Mouse (Mus musculus) neural tube, embryonic 14.5 days (tissue): ENCODE results near the gene Tmem119. TPM values are rescaled to one million over a fixed set of nuclear protein-coding genes. Genes with fewer than 3 reads are reported as not detected.
A peak's percentile ranks its signal among the peaks of the same experiment; 100 is the strongest.
"Not testable (repeated sequence)": the region's sequence is repeated elsewhere in the genome, so short reads cannot be mapped to it uniquely, and the experiment has no call there.

Experiments used
- ATAC-seq: fragments of 200-750 bp; cut with Nextera tagmentation; 2 replicates; pipeline ENCODE4 v1.8.0; 2017; ENCODE audit warnings: low read depth, mild to moderate bottlenecking, moderate TSS enrichment, moderate library complexity
- H3K27ac ChIP-seq: fragments of 300-500 bp; sonication (generic); 2 replicates; pipeline ENCODE4 v1.5.1; 2014; ENCODE audit warnings: low read depth, mild to moderate bottlenecking, control low read depth, low read length, moderate library complexity, mixed read lengths
- H3K27me3 ChIP-seq: fragments of 300-500 bp; sonication (generic); 2 replicates; pipeline ENCODE4 v1.6.1; 2014; ENCODE audit warnings: low read length; ENCODE audit not compliant: control insufficient read depth, insufficient read depth
- H3K36me3 ChIP-seq: fragments of 300-500 bp; sonication (generic); 2 replicates; pipeline ENCODE4 v1.6.1; 2014; ENCODE audit warnings: low read length, mixed read lengths; ENCODE audit not compliant: control insufficient read depth, insufficient read depth
- H3K4me1 ChIP-seq: fragments of 300-500 bp; sonication (generic); 2 replicates; pipeline ENCODE4 v1.6.1; 2014; ENCODE audit warnings: low read length; ENCODE audit not compliant: control insufficient read depth, insufficient read depth
- H3K4me2 ChIP-seq: fragments of 300-500 bp; sonication (generic); 2 replicates; pipeline ENCODE4 v1.6.1; 2014; ENCODE audit warnings: mild to moderate bottlenecking, low read depth, low read length, control low read depth
- H3K4me3 ChIP-seq: fragments of 300-500 bp; sonication (generic); 2 replicates; pipeline ENCODE4 v1.5.1; 2014; ENCODE audit warnings: low read depth, low read length, control low read depth, mixed read lengths
- H3K9ac ChIP-seq: fragments of 300-500 bp; sonication (generic); replicated peaks from 2 replicates; pipeline ENCODE4 v1.6.1; 2014; ENCODE audit warnings: low read depth, mild to moderate bottlenecking, control low read depth, low read length, mixed read lengths
- H3K9me3 ChIP-seq: fragments of 300-500 bp; sonication (generic); 2 replicates; pipeline ENCODE4 v1.6.1; 2016; ENCODE audit warnings: low read length; ENCODE audit not compliant: control insufficient read depth
- WGBS: fragments of 180-500 bp; shearing (Covaris S2); extraction: QIAGEN DNeasy Blood & Tissue Kit; methylation state at CpG from one replicate; pipeline ENCODE4 v1.1.7; 2014; 5-methylcytosine and 5-hydroxymethylcytosine counted together
- polyA plus RNA-seq: library from polyadenylated mRNA; unstranded; fragments of >200 nt; fragmentation: Nextera tagmentation; extraction: Ambion mirVana; gene quantifications from 2 replicates; pipeline ENCODE4 v1.2.1, GENCODE M21; 2014

The Tmem119 gene
- polyA plus RNA-seq, 1 experiment from 2014 or later, result 0.99 TPM

GRCm38 (mm10) chr5:113812638-113813037 lies 12.3 kb upstream of the Tmem119 start:
- Histone ChIP-seq H3K9ac (no peak overlapping the region), H3K4me3 (no peak overlapping the region), H3K9me3 (no peaks in the 10 kb centered on the region), H3K27me3 (no peaks in the 10 kb centered on the region), H3K27ac (no peak overlapping the region), H3K4me2 (no peak overlapping the region), H3K36me3 (no peaks in the 10 kb centered on the region), H3K4me1 (no peaks in the 10 kb centered on the region)
- ATAC-seq, result no peak
- 90% methylated on average over 2 of the region's 2 CpGs for WGBS

DNA sequence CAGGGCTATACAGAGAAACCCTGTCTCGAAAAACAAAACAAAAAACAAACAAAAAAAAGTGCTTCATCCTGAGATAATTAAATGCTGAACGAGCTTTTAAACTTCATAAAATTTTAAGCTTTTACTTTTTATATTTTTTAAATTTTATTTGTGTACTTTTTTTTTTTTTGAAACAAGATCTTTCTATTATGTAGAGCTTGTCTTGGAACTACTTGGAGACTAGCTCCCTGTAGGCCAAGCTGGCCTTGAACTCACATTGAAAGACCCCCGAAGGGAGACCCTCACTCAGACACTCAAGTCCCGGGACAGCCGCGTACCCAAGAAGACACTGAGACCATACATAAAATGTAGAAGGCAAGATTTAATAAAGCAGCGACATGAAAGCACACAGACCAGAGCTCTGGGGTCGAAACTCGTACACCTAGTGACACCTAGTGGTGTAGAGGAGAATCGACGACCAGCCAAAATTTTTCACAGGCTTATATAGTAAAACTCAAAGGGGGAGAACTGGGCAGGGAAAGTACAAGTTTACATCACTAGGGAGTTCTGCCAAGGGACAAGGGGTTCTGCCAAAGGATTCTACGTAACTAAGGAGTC lies 11.6 kb upstream of the Tmem119 start:
- ATAC-seq, H3K36me3 ChIP-seq, H3K9me3 ChIP-seq, H3K4me3 ChIP-seq, H3K4me2 ChIP-seq, H3K4me1 ChIP-seq, H3K27me3 ChIP-seq, H3K27ac ChIP-seq, H3K9ac ChIP-seq: not testable (repeated sequence)
- WGBS, result 25% methylated on average over 11 of the region's 12 CpGs

- H3K36me3 ChIP-seq, result no peaks in the 10 kb centered on the region
- whole genome bisulfite sequencing, result 94% methylated on average over 4 of the region's 4 CpGs
- H3K27me3 ChIP-seq, result no peaks in the 10 kb centered on the region
- H3K4me1 ChIP-seq, result no peaks in the 10 kb centered on the region
- no peak overlapping the region for H3K4me2 ChIP-seq
- no peaks in the 10 kb centered on the region for H3K9me3 ChIP-seq
- no peak for ATAC-seq
- no peak overlapping the region for H3K27ac ChIP-seq
- no peak overlapping the region for H3K9ac ChIP-seq
- no peak overlapping the region for H3K4me3 ChIP-seq
These were observed 9.8 kb upstream of the Tmem119 start for GRCm38 (mm10) chr5:113810111-113810510.

DNA sequence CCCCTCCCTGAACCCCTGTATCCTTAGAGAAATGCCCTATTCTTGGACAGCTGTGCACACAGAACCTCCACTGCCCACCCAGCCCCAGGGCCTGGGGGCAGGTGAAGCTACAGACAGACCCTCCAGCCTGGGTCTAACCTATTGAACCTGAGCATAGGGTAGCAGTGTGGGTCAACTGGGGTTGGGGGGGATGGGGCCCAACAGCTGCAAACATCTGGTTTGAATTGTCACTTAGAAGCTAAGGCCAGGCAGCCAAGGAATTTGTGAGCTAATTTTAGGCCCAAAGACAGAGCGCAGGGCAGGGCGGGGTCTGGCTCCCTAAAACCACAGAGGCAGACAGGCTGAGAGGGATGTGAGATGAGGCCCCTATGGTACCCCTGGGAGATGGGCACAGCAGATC lies 7.9 kb upstream of the Tmem119 start:
- Histone ChIP-seq H3K9me3 (no peaks in the 10 kb centered on the region), H3K4me2 (no peak overlapping the region), H3K9ac (no peak overlapping the region), H3K27me3 (no peaks in the 10 kb centered on the region), H3K4me3 (no peak overlapping the region), H3K4me1 (no peaks in the 10 kb centered on the region), H3K27ac (no peak overlapping the region), H3K36me3 (no peaks in the 10 kb centered on the region)
- no peak for ATAC-seq
- 76% methylated on average over 2 of the region's 2 CpGs for WGBS

DNA sequence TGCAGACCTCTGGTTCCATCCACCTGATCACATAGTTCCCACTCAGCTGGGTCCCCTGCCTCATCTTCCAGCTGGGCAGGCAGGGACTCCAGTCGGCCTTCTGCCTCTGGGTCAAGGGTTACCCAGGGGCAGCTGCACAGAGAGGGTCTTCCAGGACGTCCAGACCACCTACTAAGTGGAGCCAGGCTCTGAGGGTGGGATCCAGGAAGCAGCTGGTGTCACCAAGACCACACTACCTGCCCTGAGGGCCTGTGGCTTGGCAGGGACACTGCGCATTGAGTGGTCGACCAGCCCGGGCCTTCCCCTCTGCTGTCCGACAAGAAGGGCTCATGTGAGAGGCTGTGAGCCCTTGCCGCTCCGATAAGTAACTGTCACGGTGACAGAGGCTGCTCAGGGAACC lies 7.4 kb upstream of the Tmem119 start:
- no peaks in the 10 kb centered on the region for H3K4me1 ChIP-seq
- H3K27ac ChIP-seq, result no peak overlapping the region
- H3K4me2 ChIP-seq, result no peak overlapping the region
- no peak for ATAC-seq
- H3K4me3 ChIP-seq, result no peak overlapping the region
- H3K9ac ChIP-seq, result no peak overlapping the region
- H3K36me3 ChIP-seq, result no peaks in the 10 kb centered on the region
- no peaks in the 10 kb centered on the region for H3K27me3 ChIP-seq
- H3K9me3 ChIP-seq, result no peaks in the 10 kb centered on the region
- WGBS, result 75% methylated on average over 9 of the region's 9 CpGs

DNA sequence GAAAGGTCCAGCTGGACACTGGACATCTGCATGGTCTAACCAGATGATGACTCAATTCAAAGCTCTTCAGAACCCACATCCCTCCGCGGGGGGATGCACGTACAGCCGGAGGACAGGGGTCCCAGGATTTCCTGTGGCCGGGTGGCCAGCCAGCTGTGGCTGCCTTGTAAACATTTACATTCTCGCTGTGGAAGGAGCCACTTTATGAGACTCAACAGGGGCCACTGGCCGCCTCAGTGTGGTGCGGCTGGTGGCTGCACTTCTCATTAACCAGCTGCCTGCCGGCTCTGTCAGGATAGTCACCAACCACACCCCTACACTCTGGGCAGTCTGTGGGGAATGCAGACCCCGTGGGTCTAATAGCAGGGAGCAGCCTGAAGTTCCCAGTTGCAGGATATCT lies 6.1 kb upstream of the Tmem119 start:
- no peak for ATAC-seq
- Histone ChIP-seq H3K4me3 (no peak overlapping the region), H3K27ac (no peak overlapping the region), H3K4me1 (no peaks in the 10 kb centered on the region), H3K9ac (no peak overlapping the region), H3K36me3 (no peaks in the 10 kb centered on the region), H3K27me3 (no peaks in the 10 kb centered on the region), H3K9me3 (no peaks in the 10 kb centered on the region), H3K4me2 (no peak overlapping the region)
- WGBS, result 30% methylated on average over 10 of the region's 10 CpGs

DNA sequence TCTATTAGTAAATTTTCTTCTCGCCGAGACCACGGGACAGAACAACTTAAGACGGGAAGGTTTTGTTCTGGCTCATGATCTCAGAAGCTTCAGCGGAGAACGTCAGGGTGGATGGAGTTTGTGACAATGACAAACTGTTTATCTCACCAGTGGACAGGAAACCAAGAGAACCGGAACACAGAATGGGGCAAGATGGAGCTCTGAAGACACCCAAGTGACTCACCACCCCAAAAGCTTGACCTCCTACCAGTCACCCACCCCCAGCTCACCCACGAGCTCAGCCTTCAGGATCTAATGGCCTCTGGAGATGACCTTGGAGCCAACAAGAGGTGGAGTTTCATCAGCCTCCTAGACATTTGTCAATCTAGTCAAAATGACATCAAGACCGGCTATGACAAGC lies 5.0 kb upstream of the Tmem119 start:
- ATAC-seq, result no peak
- H3K27ac ChIP-seq, result no peak overlapping the region
- no peaks in the 10 kb centered on the region for H3K36me3 ChIP-seq
- no peak overlapping the region for H3K9ac ChIP-seq
- no peaks in the 10 kb centered on the region for H3K27me3 ChIP-seq
- no peak overlapping the region for H3K4me2 ChIP-seq
- H3K4me1 ChIP-seq, result no peaks in the 10 kb centered on the region
- no peaks in the 10 kb centered on the region for H3K9me3 ChIP-seq
- WGBS, result 89% methylated on average over 9 of the region's 9 CpGs
- H3K4me3 ChIP-seq, result no peak overlapping the region

DNA sequence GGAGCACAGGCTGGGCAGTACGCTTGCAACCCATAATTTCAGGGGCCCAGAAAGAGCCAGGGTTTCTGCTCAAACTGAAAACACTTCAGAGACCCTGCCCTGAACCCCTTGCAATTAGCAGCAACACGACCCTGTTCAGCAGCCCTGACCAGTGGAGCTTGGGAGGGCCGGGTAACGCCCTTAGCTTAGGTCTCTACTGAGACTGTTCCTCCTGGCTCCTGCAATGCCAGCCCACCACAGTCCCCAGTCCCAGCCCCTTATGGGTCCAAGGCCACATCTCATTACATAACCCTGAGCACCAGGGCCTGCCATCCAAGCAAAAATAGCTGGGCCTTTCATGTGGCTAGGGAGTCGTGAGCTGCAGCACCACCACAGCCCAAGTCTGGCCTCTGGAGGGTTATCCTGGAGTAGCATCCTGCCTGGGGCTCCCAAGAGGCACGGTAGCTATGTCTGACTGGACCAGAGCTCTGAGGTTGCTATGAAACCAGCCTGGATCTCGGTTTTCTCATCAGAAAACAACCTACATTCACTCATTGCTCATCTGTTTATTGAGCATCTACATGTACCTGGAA lies 4.2 kb upstream of the Tmem119 start:
- H3K9me3 ChIP-seq, result no peaks in the 10 kb centered on the region
- ATAC-seq, result no peak
- H3K27ac ChIP-seq, result no peak overlapping the region
- no peak overlapping the region for H3K9ac ChIP-seq
- H3K27me3 ChIP-seq, result no peaks in the 10 kb centered on the region
- no peaks in the 10 kb centered on the region for H3K36me3 ChIP-seq
- 69% methylated on average over 7 of the region's 7 CpGs for WGBS
- no peak overlapping the region for H3K4me2 ChIP-seq
- no peaks in the 10 kb centered on the region for H3K4me1 ChIP-seq
- no peak overlapping the region for H3K4me3 ChIP-seq

GRCm38 (mm10) chr5:113799691-113800090 lies 625 bp downstream of the Tmem119 start:
- Histone ChIP-seq H3K4me2 (0 out of 2 replicates have a peak overlapping the region, but pooled peaks have one; percentile 6), H3K9me3 (no peaks in the 10 kb centered on the region), H3K27ac (peak overlapping the region; percentile 57; the same call in 1 of the 2 replicates), H3K36me3 (no peaks in the 10 kb centered on the region), H3K4me1 (peaks cover 5% of the 10 kb centered on the region), H3K4me3 (no peak overlapping the region), H3K27me3 (no peaks in the 10 kb centered on the region), H3K9ac (no peak overlapping the region)
- WGBS, result 47% methylated on average over 5 of the region's 5 CpGs
- no peak for ATAC-seq
